Mouse (Mus musculus) bone marrow, adult 2 months (tissue): ENCODE data around the gene Gabarap.

Experiments used
- CTCF ChIP-seq: fragments of 200-500 bp; IDR thresholded peaks from 2 replicates; pipeline ENCODE4 v1.5.1; 2011; ENCODE audit warnings: low read length, control low read depth; ENCODE audit not compliant: control insufficient read depth, insufficient read depth
- POLR2A ChIP-seq: fragments of 200-500 bp; IDR thresholded peaks from 2 replicates; pipeline ENCODE4 v1.6.1; 2011; ENCODE audit warnings: low read depth, mild to moderate bottlenecking, control low read depth, low read length, borderline replicate concordance; ENCODE audit not compliant: control insufficient read depth

- TF ChIP-seq CTCF: no peak
- TF ChIP-seq POLR2A: no peak
Measured at GRCm38 (mm10) chr11:70018131-70018990, 27.4 kb downstream of the Gabarap start.
